Mouse (Mus musculus): ENCODE measurements around the gene Chrd.

The Chrd gene

DNA sequence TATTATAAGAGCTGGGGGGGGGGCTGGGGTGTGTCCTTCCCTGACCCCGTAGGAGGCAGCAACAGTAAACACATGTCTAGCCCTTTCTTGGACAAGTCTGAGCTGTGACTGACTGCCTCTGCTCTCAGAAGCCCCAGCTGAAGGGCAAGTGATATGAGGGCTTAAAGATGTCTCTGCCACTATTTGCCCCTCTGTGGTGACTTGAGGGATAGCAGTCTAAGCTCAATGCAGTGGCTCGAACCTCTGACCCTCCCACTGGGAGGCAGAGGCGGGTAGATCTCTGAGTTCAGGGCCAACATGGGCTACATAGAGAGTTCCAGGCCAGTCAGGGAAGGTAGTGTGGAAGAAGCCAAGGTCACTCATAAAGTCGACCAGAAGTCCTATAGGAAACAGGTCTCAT lies 22.1 kb upstream of the Chrd start:
- DNase-seq: no peak

DNA sequence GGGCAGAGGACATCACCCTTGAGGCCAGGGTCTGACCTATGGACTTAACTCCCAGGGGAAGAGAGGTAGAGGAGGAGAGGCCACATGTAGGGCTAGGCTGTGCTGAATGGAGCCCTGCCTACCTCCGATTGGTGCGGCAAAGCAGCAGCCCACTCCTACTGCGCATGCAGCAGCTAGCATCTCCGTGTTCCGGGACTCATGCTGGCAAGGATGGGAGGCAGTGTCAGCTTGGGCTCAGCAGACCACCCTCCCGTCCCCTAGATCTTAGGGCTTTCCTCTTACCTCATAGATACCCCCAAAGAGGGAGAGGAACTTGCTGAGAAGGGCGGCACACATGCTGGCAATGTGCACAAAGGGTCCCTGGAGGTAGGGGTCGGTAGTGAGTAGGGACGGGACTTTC lies 20.7 kb upstream of the Chrd start:
- DNase-seq: no peak

DNA sequence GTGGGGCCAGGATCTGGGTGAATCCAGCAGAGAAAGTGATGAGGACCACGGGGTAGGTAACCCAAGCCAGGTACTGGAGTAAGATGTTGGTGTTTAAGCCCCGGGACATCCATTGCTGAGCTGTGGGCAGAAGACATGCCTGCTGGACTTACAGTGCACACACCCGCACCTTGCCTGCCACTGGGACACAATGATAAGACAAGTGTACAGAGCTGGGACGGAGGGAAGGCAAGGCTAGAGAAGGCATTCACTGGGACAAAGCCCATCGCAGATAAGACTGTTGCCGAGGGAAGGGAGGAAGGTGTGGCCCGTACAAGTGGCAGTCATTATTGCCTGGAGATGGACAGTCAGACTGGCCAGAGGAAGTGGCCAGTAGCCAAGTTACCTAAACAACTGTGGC lies 20.0 kb upstream of the Chrd start:
- peak; percentile 79 for DNase-seq

DNA sequence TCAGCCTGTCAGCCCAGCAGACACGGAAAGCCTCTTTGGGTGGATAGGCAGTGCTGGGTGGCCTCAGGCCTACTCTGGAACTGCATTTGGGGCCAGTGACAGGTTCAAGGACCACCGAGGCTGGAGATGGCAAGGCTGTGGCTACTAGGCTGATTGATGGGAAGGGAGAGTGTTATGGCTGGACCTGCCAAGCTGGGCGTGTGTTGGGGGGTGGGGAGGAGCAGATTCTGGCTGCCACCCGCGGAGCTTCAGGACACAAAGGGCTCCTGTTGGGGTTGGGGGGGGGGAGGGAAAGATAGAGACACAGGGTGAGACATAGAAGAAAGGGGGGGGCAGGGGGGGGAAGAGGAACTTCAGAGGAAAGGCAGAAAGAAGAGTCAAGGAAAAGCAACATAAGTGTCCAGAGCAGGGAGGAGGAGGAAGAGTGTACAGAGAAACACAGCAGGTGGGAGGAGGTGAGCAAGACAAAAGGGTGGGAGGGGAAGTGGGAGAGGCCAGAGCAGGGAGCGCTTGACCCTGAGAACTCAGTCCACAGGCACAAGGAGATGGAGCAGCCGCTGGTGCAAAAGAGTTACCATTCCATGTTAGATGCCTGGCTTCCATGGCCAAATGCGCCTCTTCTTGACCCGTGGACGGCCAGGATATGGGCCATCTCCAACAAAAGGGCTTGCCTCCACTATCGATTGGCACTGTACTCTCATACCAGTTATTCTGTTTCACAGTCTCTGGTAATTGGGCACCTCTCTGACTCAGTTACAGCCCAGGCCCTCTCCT lies 18.4 kb upstream of the Chrd start:
- no peak for DNase-seq

DNA sequence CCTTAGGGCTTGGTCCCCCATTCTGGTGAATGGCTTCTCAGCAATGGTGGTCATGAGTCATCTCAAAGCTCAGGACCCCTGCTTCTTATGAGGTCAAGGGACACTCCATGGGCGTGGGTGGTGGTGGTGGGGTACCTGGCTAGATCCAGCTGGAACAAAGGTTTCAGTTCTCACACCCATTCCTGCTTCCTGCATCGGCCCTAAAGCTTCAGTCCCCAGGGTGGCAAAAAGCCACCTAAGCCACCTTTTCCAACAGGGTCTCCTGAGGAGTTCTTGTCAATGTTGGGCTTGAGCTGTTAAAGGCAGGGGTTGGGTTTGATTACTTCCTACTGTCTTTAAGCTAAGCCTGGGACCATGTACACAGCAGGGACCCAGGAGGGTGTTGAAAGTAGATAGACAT lies 17.8 kb upstream of the Chrd start:
- DNase-seq: no peak

DNA sequence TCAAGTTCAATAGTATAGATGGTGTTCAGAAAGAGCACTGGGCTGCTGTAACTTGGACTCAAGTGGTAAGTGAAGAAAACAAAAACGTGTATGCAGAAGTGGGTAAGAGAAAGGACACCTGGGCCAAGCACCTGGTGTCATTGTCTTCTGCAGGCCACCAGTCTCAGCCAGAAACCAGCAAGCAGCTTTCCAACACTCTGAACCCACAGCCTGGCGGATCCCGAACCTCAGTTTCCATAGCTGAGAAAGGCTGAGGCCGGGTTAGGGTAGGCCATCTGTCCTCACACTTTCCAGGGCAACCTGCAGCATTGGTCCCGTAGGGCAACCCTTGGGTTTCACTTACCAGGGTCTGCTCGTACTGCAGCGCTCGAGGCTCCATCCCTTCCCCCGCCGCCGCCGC lies 17.4 kb upstream of the Chrd start:
- DNase-seq: no peak

DNA sequence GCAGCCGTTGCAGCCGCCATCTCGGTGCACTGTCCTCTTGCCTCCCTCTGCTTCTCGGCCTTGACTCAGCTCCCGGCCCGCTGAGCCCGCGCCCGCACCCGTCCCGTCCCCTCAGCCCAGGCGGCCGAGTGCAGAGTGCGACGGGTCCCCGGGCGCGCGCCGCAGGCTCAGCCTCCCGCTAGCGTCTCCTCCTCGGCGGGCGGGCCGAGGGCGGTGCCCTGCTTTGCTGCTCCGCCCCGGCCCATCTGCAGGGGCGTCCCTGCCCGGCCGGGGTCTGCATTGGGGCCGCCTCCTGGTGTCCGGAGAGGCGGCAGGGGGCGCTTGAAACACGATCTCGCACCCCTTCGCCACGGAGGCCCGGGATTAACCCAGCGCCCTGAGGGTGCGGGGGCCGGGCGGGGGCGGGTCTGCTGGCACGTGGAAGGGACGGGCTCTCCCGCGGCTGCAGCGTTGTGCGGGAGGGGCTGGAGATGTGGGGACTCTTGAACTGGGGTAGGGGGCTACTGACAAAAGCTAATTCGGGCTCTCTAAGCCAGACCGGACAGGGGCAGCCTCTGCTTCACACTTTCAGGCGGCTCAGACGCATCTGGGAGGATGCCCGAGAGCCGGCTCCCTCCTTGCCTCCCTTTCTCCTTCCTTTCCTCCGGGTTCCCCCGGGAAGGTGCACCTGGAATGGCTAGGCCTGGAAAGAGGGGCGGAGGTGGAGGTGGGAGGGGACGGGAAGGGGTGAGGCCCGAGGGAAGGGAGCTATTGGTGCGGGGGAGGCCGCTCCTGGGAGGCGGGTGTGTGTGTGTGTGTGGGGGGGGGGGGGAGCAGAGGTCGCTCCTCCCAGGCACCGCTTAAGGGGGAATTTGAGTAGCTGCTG lies 16.7 kb upstream of the Chrd start:
- peak; percentile 88 for DNase-seq

DNA sequence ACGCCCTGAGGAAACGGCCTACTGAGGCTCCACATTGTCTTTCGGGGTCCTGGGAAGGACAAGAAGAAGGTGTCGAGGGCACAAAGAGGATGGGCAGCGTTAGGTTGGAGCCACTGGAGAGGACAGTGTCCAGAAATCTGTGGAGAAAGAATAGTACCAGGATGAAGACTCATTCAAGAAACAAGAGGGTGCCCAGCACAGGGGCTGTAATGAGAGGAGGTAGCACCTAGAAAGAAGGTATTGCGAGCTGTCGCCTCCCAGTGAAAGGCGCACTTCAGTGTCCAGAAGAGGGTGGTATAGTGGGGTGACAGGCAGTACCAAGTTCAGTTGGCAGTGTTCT lies 16.1 kb upstream of the Chrd start:
- DNase-seq: no peak

DNA sequence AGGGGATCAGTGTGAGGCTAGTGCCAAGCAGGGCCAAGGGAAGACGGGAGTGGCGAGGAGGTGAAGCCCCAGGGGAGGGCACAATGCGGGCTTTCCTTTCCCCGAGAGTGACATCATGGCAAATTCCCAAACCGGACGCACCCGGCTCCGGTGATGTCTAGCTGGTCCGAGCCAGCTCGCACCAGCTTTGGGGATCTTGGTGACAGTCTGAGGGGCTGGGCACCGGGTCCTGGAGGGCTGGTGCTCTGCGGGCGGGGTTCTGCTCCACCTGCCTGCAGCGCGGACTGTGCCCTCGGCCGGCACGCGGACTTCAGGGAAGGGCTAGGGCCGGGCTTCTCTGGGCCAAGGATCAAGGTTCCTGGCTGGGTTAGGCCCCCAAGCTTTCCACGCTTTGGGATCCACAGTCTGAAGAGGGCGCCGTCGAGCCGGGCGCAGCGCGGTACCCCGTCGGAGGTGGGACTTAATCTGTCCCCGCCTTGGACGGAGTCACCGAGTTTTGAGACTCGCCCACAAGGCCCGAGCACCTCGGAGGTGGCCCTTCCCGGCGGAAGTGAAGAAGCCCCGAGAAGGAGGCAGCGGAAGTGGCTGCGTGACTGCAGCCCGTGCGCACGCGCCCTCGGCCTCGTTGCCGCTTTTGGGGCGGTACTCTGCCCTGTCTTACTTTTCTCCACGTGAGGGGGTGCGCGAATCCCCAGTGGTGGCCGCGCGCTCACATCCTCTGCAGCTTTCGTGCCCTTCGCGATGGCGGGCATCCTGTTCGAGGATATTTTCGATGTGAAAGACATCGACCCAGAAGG lies 15.5 kb upstream of the Chrd start, which contains the start of the genes Polr2h and Clcn2:
Polr2h (plus strand) TSS at position 485 of the 797 bp plus-strand sequence.
Clcn2 (minus strand) TSS at position 566 of the 797 bp plus-strand sequence.
- peak; percentile 98 for DNase-seq

DNA sequence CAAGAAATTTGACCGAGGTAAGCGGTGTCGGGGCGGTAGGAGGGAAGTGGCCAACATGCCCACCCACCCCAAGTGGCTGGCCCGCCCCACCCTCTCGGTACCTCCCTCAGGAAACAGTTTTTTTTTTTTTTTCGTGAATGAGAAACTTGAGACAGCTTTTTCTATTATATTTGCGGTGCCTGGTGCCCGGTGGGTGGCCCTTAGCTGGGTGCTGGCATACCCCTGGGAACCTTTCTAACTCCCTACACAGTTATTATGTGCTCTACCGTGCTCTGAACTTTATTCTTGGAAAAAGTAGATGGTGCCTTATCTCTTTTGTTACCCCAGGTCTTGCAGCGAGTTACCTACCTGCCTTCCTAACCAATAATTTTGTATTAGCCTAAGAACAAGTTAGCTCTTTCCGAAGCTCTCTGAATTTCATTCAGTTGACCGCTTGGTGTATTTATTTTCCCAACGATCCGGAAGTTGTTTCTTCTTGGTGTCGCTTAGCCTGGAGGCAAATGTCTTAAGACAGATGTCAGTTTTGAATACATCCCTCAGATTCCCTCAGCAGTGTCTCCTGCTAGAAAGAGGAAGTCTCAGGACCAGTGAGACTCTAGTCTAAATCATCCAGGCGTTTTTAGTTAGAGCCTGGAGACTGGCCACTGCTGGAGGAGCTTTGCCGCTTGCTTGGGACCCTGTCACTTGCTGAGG lies 14.8 kb upstream of the Chrd start:
- no peak for DNase-seq

DNA sequence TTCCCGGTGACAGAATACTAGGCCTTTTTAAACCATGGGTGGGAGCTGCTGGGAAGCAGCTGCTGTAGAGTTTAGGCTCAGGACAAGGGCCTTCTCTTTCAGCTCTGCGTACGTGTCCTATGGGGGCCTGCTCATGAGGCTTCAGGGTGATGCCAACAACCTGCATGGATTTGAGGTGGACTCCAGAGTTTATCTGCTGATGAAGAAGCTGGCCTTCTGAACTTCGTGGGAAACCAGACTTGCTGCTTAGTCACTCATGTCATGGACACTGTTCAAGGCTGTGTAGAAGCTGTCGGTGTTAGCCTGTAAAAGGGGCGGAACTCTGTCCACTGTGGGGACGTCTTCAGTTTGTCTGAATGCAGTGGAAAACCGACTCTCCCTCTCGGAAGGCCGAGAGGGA lies 11.1 kb upstream of the Chrd start:
- no peak for DNase-seq

DNA sequence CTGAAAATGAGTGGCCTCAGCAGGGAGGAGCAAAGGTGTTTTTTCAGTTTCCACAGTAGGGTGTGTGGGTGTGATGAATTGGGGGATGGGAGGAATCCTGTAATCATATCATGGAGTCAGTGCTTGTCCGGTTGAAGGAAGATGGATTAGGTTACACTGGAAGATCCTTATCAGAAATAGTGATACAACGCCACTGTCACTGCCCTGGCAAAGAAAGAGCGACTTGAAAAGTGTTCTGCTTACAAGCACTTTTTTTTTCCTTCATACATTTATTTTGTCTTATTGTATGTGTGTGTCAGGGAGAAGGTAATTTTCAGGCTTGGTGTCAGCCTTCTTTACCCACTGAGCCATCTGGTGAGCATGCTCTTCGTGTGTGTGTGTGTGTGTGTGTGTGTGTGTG lies 10.2 kb upstream of the Chrd start:
- DNase-seq: no peak

DNA sequence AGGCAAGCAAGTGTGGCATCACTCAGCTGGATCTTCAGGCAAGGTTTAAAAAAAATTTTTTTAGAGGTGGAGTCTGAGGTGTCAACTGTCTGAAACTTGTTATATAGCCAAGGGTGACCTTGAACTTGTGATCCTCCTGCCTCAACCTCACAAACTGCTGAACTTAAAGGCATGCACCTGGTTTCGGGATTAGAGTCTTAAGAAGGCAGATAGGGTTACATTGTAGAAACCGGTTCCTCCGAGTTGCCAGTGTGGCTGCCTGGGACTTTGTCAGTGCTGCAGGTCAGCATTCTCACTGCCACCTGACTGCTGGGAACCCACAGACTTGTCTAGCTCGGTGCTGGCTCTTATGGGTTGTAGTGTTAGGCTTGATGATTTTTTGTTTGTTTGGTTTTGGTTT lies 9.7 kb upstream of the Chrd start:
- no peak for DNase-seq

DNA sequence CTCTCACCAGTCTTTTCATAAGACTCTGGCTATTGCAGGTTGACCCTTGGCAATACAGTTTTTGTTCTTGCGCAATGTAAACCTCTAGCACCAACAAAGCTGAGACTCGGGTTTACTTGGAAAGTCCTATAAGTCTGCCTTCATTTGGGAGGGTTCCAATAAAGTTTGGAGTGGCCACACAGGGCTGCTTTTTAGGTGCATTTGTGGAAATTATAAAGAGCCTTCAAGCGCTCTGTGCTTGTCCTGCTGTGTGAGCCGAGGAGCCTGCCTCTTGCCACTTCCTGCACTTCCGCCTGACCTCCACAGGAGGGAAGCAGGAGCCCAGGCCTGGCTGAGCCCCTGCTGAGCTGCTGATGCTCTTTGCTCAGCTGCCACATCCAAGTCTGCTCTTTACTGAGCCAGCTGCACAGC lies 8.6 kb upstream of the Chrd start:
- DNase-seq: peak; percentile 68

DNA sequence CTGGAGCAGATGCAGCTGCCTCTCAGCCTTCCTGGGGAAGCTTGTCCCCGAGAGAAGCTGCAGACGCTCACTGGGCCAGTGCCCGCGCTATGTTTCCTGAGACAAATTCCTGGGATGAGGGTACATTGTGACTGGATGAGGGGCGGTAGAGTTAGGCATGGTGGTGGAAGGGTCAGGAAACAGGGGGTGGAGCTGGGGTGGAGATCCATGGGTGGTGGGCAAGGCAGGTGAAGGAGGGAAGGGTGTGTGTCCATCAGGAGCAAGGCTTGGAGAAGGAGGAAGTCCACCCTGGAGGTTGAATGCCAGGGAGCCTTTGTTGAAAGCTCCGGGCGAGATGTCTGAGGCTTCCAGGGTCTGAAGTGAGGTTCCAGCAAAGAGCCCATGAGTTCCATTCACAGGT lies 7.6 kb upstream of the Chrd start:
- no peak for DNase-seq

DNA sequence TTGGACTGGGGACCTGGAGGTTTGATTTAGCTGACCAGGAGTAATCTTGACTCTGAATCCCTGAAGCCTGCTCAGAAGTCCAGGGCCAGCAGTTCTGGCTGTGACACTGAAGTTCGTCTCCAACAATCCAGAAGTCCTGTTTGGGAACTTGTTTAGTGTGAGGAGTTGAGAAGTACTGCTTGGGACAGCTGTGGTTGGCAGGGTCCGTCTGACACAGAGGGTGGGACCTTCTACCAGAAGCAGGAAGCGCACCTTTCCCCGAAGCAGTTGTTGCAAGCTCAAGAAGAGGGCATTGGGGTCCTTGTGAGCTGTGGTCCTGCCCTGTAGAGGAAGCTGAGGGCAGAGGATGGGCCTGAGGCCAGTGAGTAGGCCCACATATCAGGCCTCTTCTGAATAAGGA lies 7.2 kb upstream of the Chrd start:
- no peak for DNase-seq

DNA sequence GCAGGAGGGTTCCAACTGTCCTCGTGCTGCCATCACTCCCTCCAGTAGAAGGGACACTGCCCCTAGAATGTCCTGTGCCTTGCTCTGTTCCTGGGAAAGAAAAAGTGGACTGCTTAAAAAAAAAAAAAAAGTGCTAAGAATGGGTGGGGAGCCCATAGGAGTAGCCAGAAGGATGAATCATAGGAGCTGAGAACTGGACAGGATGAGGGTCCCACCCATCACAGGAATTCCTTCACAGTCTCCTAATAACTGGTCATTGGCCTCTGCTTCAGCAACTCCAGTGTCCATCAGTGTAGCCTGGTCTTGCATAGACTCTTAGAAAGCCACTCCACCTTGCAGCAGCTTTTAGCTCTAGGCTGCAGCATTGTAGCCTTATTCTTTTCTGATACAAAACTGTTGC lies 6.5 kb upstream of the Chrd start:
- no peak for DNase-seq

DNA sequence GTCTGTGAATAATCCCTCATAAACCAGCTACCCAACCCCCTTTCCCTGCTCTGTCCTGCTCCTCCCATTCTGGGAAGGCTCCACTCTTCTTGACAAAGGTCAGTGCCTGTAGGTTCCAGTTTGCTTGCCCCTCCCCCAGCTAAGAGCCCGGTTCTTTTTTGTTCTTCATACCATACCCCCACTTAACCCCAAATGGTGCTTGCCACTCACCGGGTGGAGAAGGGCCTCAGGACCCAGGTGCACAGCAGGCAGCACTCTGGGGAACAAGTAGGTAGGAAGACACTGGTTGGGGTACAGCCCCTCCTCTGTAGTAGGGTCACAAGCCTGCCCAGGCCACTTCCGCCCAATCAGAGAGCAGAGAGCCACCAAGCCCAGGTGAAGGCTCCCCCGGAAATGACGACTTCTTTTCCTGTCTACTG lies 2.6 kb upstream of the Chrd start:
- DNase-seq: peak; percentile 44

DNA sequence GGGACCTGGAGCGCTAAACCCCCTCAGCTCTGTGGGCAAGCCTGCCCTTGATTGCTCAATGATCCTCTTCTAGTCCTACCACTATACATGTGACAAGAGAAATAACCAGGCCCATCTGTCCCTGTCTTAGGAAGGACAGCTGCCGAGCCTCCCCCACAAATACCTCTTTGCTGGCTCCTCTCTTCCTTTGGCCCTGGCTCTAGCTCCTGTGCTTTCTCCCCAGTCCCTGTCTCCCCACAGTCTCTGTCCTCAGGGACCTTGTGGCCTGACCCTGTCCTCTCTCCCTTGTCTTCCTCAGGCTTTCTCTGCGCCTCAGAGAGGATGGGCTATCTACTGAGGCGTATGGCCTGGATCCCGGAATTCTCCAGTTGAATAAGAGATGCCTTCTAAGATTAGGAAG lies 1.2 kb upstream of the Chrd start:
- no peak for DNase-seq

DNA sequence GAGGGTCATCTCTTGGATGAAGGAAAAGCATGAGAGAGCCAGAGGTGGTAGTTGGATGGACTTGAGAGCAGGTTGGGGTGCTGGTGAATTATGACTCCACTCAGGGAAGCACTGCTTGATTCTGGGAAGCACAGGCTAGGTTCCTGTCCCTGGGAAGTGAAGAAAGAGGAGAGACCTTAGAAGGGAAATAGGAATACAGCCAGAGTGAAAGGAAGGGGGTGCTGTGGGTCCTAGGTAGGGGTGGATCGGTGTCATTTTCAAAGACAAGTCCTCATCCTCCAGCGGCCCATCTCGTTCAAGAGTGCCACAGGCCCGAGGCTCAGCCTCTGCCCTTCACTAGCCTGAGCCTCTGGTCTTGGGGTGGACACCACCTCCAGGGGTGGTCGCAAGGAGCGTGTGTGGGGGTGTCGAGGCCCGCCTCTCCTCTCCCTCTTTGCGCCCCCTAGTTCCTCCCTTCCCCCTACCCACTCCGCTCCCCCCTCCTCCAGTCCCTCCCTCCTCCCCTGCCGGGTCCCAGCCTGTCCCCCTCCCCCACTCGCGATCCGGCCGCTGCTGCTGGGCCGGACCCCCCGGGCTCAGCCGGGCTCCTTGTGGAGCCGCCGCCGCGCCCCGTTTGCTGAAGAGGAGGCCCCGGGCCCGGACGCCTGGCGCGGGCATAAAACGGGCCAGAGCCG lies 539 bp upstream of the Chrd start:
- DNase-seq: no peak

DNA sequence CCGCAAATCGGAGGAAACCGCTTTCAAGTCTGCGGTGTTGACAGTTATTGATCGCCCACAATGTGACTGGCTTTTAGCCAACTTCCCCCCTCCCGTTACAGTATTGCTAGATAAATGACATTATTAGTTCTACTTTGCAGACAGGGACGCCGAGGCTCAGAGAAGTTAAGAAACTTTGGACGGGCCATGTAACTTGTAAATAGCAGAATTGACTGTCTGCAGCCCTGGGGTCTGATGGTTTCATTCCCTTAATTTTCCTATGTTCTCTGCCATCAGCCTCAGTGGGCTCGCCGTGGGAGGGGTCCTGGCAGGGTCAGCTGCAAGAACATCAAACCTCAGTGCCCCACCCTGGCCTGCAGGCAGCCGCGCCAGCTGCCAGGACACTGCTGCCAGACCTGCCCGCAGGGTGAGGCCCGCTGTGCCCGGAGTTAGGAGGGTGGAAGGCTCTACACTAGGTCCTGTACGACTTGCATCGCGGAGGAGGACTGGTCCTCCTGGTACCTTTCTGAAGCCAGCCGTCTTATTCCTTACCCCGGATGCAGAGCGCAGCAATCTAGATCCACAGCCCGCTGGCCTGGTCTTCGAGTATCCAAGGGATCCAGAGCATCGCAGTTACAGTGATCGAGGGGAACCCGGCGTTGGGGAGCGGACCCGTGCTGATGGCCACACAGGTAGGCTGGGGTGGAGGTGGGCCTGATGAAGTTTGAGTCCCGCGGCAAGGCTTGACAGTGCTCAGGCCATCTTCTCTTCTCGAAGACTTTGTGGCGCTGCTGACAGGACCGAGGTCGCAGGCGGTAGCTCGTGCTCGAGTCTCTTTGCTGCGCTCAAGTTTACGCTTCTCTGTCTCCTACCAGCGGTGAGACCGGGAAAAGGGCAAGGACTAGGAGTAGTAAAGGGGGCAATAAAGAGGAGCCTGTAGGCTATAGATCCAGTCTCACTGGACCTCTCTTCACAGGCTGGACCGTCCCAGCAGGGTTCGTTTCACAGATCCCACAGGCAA lies 1.1 kb downstream of the Chrd start, which contains the start of gene Thpo:
Thpo (minus strand) TSS at position 781 of the 1,000 bp plus-strand sequence.
- no peak for DNase-seq
